Mouse (Mus musculus) olfactory bulb, adult 2 months (tissue): Measurements from ENCODE around the gene Btbd9.

Experiments used
- CTCF ChIP-seq: fragments of 200-500 bp; IDR thresholded peaks from 2 replicates; pipeline ENCODE4 v1.5.1; 2012; ENCODE audit warnings: low read depth, mild to moderate bottlenecking, low read length, moderate library complexity; ENCODE audit not compliant: insufficient read depth
- POLR2A ChIP-seq: fragments of 200-500 bp; IDR thresholded peaks from 2 replicates; pipeline ENCODE4 v1.6.1; 2012; ENCODE audit warnings: mild to moderate bottlenecking, low read depth, low read length, moderate library complexity; ENCODE audit not compliant: insufficient read depth

GRCm38 (mm10) chr17:30612075-30612859 lies 36.0 kb upstream of the Btbd9 start:
- TF ChIP-seq CTCF (no peak), POLR2A (peak; percentile 71)
